Mouse (Mus musculus) telencephalon, adult 2 months (tissue): Measurements from ENCODE around the gene Sel1l.
A peak's percentile ranks its signal among the peaks of the same experiment; 100 is the strongest.

Source experiments
- DNase-seq: peaks from one replicate; pipeline ENCODE4 v3.0.0-alpha.2; 2011; ENCODE audit warnings: low read depth, low spot score

The Sel1l gene

DNA sequence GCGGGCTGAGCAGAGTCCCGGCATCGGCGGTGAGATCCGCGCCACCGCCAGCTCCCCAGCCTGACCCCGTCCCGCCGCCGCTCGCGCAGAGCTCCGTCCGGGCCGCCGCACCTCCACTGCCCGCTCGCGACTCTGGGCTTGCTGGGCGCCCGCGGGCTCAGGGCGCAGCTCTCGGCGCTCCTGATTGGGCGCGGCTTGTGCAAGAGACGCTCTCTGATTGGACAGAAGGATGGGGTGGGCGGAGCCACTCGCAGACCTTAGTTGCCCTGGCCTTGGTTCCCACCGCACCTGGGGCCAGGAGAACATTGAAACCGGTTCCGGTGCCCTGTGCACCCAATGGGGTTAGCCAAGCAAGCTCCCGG lies 70.0 kb downstream of the Sel1l start:
- peak; percentile 41 for DNase-seq

DNA sequence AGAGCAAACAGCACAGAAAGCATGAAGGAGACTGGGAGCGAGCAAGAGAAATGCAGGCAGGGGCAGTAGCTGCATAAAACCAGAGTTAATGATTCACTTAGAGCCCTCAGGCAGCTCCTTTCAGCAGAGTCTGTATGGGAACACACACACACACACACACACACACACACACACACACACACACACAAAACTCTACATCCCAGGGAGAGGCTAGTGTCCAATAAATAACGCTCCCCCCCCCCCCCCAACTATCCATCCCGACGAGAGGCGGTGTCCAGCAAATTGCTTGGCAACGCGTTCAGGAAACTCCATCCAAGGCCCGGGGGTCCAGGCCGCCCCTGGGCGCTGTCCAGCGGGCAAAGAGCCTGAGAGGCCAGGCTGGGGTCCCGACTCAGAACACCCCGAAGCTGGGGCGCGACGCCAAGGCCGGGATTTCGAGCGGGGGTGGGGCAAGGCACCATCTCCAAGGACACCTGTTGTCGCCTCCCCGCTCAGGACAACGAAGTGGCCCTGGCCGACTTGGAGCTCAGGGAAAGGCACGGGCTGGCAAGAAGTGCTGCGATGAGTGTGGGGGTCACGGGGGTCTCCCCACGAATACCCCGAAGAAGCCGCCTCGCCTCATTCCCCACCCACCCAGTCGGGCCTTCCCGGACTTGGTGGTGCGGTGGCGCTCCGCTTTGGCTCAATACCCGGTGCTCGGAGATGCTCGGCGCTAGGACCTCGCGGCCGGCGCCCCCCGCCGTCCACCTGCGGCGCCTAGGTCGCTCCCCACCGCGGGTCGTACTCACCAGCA lies 70.5 kb downstream of the Sel1l start:
- DNase-seq: no peak

DNA sequence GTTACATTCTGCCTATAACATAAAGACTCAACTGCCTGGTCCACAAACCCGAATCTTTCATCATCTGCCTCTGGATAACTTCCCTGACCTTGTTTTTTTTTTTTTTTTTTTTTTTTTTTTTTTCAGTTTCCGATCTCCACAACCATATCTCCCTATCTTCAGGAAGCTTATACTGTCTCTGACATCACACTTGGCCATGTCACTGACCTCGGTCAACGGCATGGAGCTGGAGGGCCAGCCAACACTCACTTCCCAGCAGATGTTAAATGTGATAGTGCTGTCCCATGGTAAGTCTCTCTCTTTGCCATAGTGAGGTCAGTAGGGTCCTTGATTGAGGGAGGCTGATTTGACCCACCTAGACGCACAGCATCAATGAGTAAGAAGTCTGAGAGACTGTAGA lies 72.6 kb downstream of the Sel1l start:
- DNase-seq: no peak

DNA sequence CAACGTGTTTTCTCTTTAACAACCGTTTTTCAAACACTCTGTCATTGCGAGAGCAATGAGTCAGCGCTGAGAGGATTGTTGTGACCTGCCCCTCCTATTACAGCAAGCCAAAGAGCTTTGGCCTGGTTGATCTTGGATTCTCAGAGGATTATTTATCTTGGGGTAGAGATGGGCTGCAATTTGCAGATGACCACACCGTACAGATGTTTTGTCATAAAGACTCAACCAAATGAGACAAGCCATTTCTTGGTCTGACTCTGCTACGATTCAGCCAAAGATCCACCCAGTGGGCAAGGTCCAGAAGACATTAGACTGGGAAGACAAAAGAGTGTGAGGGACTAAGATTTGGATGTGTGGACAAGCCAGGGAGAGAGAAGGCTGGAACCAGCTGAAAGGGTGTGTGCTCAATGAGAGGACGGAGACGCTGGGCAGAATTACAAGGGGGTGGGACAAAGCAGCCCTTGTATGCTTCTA lies 74.1 kb downstream of the Sel1l start:
- DNase-seq: no peak

DNA sequence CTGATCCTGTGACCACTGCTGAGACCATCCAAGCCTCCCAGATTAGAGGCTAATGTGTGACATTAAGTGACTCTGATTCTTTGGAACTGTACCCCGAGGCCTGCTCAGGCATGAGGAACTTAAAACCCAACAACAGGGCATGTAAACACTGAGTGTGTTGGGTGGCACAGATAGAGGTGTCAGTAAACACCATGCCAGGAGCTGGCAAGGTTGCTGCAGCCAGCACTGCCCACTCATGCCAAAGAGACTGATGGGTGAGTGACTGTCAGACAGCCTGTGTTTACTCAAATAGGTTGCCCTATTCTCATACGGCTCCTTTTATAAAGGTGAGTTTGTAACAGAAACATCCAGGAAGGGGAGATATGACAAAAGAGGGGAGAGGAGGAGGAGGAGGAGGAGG lies 80.1 kb downstream of the Sel1l start:
- no peak for DNase-seq

DNA sequence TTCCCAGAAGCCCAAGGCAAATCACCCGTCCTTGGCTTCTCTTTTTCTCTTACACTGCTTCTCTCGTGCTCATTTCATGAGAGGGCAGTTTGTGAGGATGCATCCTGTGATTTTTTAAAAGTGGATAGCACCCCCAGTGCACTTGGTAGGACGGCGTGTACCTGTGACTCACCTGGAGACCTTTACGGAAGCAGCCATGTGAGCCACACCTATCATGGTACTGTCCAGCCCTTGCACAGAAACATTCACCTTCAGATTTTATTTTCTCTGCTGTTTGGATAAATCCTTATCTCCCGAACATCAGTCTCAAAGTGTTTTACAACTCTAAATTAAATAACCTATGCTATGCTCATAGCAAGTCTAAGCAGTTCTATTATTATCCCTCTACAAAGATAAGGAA lies 80.8 kb downstream of the Sel1l start:
- DNase-seq: no peak

DNA sequence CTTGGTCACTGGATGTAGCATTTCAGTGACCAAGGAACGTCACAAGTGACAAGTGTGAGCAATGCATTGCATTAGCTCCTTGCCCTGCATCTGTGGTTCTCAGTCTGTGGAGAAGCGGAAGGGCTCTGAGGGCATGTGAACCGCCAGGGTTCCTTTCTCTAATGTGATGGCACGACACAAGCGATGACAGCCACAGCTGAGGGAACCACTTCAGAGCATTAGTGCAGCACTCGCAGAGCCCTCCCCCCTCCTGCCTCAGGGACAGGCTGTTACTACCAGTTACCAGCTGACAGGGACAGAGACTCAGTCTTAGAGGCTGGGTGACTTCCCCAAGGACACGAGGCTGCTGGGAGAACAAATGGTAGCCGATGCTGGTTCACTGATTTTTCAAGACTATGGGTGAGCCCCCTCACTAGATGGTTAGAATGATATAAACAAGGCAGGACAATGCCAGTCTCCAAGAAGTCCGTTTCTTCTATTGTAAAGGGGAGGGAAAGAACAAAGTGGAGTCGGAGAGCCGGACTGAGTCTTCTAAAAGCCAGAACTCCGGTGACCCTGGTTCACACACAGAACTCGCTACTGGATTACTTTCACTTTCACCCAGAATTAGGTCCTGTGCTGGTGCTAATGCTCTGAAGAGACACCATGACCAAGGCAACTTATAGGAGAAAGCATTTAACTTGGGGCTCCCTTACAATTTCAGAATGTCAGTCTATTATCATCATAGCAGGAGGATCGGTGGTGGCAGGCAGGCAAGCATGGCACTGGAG lies 82.4 kb downstream of the Sel1l start:
- DNase-seq: peak; percentile 50

DNA sequence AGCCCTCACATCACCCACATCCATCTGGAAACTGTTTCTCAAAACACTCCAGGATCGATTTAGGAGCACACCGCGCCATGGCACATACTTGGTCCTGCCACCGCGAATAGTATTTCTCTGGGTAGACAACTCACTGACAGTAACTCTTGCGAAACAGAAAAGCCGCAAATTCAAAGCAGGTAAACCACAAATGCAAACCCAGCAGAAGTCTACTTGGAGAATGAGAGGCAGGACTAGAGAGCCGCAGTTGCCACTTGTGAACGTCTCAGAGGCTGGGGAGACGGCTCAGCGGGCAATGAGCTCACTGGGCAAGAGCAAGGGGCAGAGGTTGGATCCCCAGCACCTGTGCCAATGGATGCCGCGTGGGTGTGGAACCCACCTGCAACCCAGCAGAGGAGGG lies 83.5 kb downstream of the Sel1l start:
- DNase-seq: no peak

DNA sequence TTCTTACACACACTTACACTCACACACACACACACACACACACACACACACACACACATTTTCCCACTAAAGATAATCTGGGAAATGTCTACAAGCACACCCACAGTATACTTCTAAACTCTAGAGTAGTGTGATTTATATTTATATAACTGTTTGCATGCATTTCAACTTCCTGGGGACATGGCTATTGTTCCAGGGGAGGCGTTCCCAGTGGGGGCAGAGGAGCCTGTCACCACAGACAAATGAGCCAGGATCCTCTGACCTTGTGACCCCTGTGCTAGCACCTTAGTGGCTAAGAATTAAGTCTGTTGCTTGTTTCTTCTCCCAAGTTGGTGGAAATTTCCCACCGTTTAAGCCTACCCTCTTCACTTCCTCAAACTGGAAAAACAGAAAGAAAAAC lies 83.9 kb downstream of the Sel1l start:
- no peak for DNase-seq

DNA sequence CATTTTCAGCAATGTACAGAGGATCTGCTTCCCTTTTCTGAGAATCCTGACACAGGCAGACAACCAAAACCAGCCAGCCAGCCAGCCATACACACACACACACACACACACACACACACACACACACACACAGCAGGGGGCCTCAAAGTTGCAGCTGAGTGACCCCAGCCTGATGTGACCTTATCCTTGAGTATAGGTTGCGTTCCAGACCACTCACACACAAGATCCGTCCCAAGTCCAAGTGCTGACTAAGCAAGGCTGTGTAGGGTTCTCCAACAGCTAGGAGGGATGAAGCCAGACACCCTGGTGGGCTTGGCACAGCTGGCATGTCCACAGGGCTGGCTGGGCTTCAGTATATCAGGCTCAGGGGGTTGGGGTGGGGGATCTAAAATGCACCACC lies 84.5 kb downstream of the Sel1l start:
- DNase-seq: no peak

DNA sequence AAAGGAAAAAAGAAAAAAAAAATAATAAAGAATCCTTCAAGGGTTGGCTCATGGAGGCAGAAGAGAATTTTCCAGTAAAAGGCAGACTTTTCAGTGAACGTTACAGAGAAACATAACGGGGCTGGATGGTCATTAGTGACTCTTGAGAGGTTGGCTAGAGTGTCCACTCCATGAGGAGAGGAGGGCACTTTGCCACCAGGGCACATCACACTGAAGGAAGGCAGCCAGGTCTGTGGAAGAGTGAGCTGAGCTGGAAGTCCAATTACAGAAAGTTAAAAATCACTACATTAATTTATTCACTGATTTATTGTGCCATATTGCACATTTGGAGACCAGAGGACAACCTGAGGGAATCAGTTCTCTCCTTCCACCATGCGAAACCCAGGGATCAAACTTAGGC lies 89.1 kb downstream of the Sel1l start:
- DNase-seq: no peak

DNA sequence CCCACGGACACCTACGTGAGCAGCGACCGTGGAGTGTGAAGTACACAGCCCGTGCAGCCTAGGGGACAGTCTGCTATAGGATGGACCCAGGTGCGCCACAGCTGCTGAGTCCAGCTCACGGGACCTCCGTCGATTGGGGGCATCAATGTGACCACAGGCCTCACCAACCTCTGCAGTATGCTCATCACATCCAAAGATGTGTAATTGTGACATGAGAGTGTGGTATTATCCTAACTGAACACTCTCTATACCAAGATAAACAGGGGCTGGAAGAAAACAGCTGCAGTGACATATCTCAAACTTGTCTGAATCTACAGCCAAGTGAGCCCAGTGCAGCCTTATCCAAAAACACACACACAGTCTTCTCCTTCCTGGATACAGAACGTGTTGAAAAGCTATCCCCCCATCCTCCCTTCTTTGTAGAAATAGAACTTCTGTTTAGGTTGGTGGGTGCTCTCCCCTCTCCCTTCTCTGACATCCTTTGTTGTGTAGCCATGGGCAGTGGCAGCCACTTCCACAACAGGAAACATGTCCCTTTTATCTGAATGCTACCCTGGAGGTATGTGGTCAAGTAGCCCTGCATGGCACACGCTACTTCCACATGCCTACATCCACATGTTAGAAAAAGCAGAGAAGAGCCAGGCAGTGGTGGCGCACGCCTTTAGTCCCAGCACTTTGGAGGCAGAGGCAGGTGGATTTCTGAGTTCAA lies 90.9 kb downstream of the Sel1l start:
- no peak for DNase-seq

DNA sequence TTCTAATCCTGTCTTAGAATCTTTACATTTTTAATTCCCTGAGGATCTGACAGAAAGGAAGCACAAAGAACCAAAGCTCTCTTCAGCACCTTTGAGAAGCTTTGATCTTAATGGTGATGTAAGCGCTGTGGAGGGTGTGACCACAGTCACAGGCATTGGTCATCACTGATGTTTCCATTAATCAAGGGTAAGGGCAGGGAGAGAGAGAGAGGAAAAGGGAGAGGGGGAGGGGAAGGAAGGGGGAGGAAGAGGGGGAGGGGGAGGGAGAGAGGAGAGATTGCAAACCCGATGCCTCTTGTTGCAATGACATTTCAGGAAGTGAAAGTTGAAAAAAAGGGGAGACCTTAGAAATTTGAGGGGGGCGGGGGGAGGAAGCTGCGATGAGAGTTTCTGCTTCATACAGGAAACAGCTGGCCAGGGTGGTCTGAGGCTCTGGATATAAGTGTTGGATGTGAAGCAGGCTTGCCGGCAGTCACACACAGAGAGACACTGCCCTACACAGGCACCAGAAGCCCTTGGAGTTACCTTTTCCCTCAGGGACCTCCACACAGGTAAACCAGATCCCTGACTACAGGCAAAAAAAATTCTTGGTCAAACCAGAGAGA lies 92.3 kb downstream of the Sel1l start:
- DNase-seq: no peak
